24 mouse cellular contexts compared by ENCODE assay signal in the genomic region with DNA sequence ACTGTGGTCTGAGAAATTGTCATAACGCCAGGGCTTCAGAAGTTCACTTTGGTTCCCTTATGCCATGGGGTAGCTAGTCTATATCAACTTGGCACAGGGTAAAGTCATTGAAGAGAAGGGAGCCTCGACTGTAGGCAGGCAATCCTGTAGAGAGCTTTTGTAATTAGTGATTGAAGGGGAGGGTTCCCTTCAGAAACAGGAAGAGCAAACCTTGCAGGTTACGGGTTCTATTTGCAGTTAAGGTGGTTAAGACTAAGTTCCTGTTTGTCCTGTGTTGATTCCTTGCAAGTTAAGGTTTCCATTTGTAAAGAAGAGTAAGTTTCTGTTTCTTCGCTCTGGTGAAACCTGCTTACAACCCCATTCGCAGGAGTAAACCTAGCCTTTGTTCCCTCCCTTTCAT. TPM values are rescaled to one million over a fixed set of nuclear protein-coding genes. Genes with fewer than 3 reads are reported as not detected.
DNase-seq lines count a peak whose midpoint lies in the region; ATAC-seq and TF ChIP-seq lines count a peak whose summit lies in the region.
"Had no signal": no experiment of that assay in that cellular context is flagged by ENCODE, and none has a peak within 500 bp of the region (broad histone marks: within the 10 kb centered on the region; RNA-seq: fewer than 3 reads in every experiment).

No protein-coding gene starts in this region.

- TF ChIP-seq CTCF in MEL (IDR thresholded peaks at IDR 0.05 in 2 of 3, conservative IDR thresholded peaks at IDR 0.05 in 1 of 3; ENCODE audit: control insufficient read depth in 1 of 3, insufficient read depth in 1 of 3, low read depth in 2 of 3, low read length in 3 of 3, poor library complexity in 1 of 3, severe bottlenecking in 1 of 3), result no peak

- H3K36me3 ChIP-seq in MEL (ENCODE audit: control insufficient read depth in 1 of 2, insufficient read depth in 2 of 2, low read length in 2 of 2), result peaks cover 0 to 20% of the 10 kb centered on the region in 2 experiments; a peak in 2 of 4 replicates
- H3K36me3 ChIP-seq in liver, embryonic 11.5 days (ENCODE audit: control insufficient read depth, insufficient read depth, low read length), result no peaks in the 10 kb centered on the region
- H3K36me3 ChIP-seq: G1E; heart, embryonic 12.5 days; hindbrain, embryonic 15.5 days; midbrain, embryonic 13.5 days had no signal

- TF ChIP-seq EP300 in MEL (IDR thresholded peaks at IDR 0.05; ENCODE audit: low read depth in 1 of 2, low read length in 2 of 2), result peak; percentile 18 to 31; a peak in 2 of 4 replicates

- no peaks in the 10 kb centered on the region for H3K9me3 ChIP-seq in MEL (replicated peaks; ENCODE audit: insufficient read depth, low read length)
- no peaks in the 10 kb centered on the region for H3K9me3 ChIP-seq in liver, embryonic 11.5 days (ENCODE audit: control insufficient read depth, low read length)
- H3K9me3 ChIP-seq: G1E; heart, embryonic 12.5 days; hindbrain, embryonic 15.5 days; midbrain, embryonic 13.5 days had no signal

- H3K4me3 ChIP-seq in MEL (ENCODE audit: control insufficient read depth in 1 of 2, insufficient read depth in 1 of 2, low read depth in 2 of 2, low read length in 2 of 2), result peak overlapping the region in 1 of 2 experiments; percentile 11; a peak in 1 of 4 replicates
- no peak overlapping the region for H3K4me3 ChIP-seq in liver, embryonic 11.5 days (ENCODE audit: low read depth, low read length)
- H3K4me3 ChIP-seq: erythroblast, embryonic 14.5 days; heart, embryonic 12.5 days; hindbrain, embryonic 15.5 days; midbrain, embryonic 13.5 days had no signal

- TF ChIP-seq RAD21 in MEL (IDR thresholded peaks at IDR 0.05; ENCODE audit: low read depth, low read length), result no peak

- no peak for ATAC-seq in liver, embryonic 11.5 days (replicated peaks; ENCODE audit: low FRiP score)
- peak; percentile 59 for ATAC-seq in megakaryocyte progenitor cell, adult 5-6 weeks (replicated peaks; ENCODE audit: poor library complexity)
- ATAC-seq: forebrain, embryonic 14.5 days; midbrain, embryonic 13.5 days had no signal

- no peaks in the 10 kb centered on the region for H3K27me3 ChIP-seq in MEL (ENCODE audit: control insufficient read depth in 1 of 2, insufficient read depth in 2 of 2, low read length in 2 of 2)
- H3K27me3 ChIP-seq in liver, embryonic 11.5 days (replicated peaks; ENCODE audit: control insufficient read depth, insufficient read depth, low read length), result no peaks in the 10 kb centered on the region
- H3K27me3 ChIP-seq: hindbrain, embryonic 15.5 days had no signal

- no peak overlapping the region for H3K4me2 ChIP-seq in liver, embryonic 11.5 days
- H3K4me2 ChIP-seq: heart, embryonic 12.5 days; hindbrain, embryonic 15.5 days; midbrain, embryonic 13.5 days had no signal

- no peak overlapping the region for H3K9ac ChIP-seq in MEL (ENCODE audit: control insufficient read depth, low read depth, low read length, poor library complexity, severe bottlenecking)
- peak overlapping the region; percentile 4; the same call in 1 of the 2 replicates for H3K9ac ChIP-seq in liver, embryonic 11.5 days (ENCODE audit: low read depth, low read length)
- H3K9ac ChIP-seq: heart, embryonic 12.5 days; hindbrain, embryonic 15.5 days; midbrain, embryonic 13.5 days had no signal

- 0 out of 2 replicates have a peak overlapping the region, but pooled peaks have one; percentile 20 for H3K27ac ChIP-seq in MEL (ENCODE audit: control insufficient read depth, low read depth, low read length)
- H3K27ac ChIP-seq in liver, embryonic 11.5 days (ENCODE audit: low read depth, low read length), result no peak overlapping the region
- H3K27ac ChIP-seq: hindbrain, embryonic 15.5 days; midbrain, embryonic 13.5 days had no signal

- H3K4me1 ChIP-seq in MEL (ENCODE audit: control insufficient read depth in 1 of 2, insufficient read depth in 2 of 2, low read length in 2 of 2), result peaks cover 11 to 24% of the 10 kb centered on the region in 2 experiments
- H3K4me1 ChIP-seq in liver, embryonic 11.5 days (replicated peaks; ENCODE audit: control insufficient read depth, insufficient read depth, low read length), result peaks cover 5% of the 10 kb centered on the region; the same call in 1 of the 2 replicates
- H3K4me1 ChIP-seq: hindbrain, embryonic 15.5 days; midbrain, embryonic 13.5 days had no signal

- H3K79me2 ChIP-seq in MEL (ENCODE audit: control insufficient read depth, insufficient read depth, low read length, poor library complexity), result no peaks in the 10 kb centered on the region

- WGBS in liver, embryonic 11.5 days, result 62% methylated on average over 5 of the region's 5 CpGs

- DNase-seq in 416B (ENCODE audit: low read depth), result peak; percentile 35
- peak; percentile 62 for DNase-seq in MEL (ENCODE audit: low read depth, low spot score)
- no peak for DNase-seq in liver, embryonic 11.5 days (ENCODE audit: low spot score)
- no peak for DNase-seq in thymus, adult 18-20 months
- DNase-seq in layer of hippocampus, adult 9-10 months (ENCODE audit: low spot score), result no peak
- no peak for DNase-seq in adrenal gland, postnatal 14 days
- DNase-seq in lung, postnatal 25 days (ENCODE audit: low spot score), result no peak
- DNase-seq: adrenal gland, adult 2 months; cerebellum, adult 11-12 months; gastrocnemius, postnatal 36 days; kidney, adult 18-20 months; kidney, postnatal 4 days; layer of hippocampus, postnatal 36 days; left cerebral cortex, postnatal 4 days; lung, adult 18-20 months; lung, postnatal 4 days; right cerebral cortex, postnatal 25 days had no signal

- TF ChIP-seq POLR2A in MEL (IDR thresholded peaks at IDR 0.05; ENCODE audit: control insufficient read depth in 1 of 2, insufficient read depth in 1 of 2, low read depth in 1 of 2, low read length in 2 of 2, poor library complexity in 1 of 2), result no peak

TF ChIP-seq in MEL, 35 proteins besides CTCF, POLR2A, EP300 and RAD21 (continues in another document):
- TF ChIP-seq GABPA (IDR thresholded peaks at IDR 0.05; ENCODE audit: low read depth, low read length) (no peak), JUND (IDR thresholded peaks at IDR 0.05; ENCODE audit: low read depth, low read length) (no peak), CHD2 (IDR thresholded peaks at IDR 0.05; ENCODE audit: low read length) (no peak), HCFC1 (IDR thresholded peaks at IDR 0.05; ENCODE audit: low read depth, low read length) (no peak), ETS1 (IDR thresholded peaks at IDR 0.05; ENCODE audit: low read depth, low read length) (0 out of 2 replicates have a peak, but pooled peaks have one; percentile 34), USF2 (IDR thresholded peaks at IDR 0.05; ENCODE audit: borderline replicate concordance in 1 of 2, insufficient read depth in 1 of 2, low read depth in 1 of 2, low read length in 2 of 2) (no peak), ZNF384 (IDR thresholded peaks at IDR 0.05; ENCODE audit: low read depth, low read length) (no peak), ZKSCAN1 (IDR thresholded peaks at IDR 0.05; ENCODE audit: low read depth, low read length) (no peak), ELF1 (IDR thresholded peaks at IDR 0.05; ENCODE audit: low read depth, low read length) (peak; percentile 54), POLR2AphosphoS5 (IDR thresholded peaks at IDR 0.05; ENCODE audit: borderline replicate concordance, low read depth, low read length) (no peak), UBTF (IDR thresholded peaks at IDR 0.05; ENCODE audit: borderline replicate concordance, insufficient read depth, low read depth, low read length) (no peak)

RNA-seq across cellular contexts. Expression of gene Taldo1, which starts 22.1 kb away (rescaled TPM):
- total RNA-seq in MEL (2012; rRNA removed), result 415 and 498 TPM in 2 replicates
- polyA plus RNA-seq in MEL (2012; ENCODE audit: insufficient read depth in 1 of 2, insufficient read length in 2 of 2, low read depth in 1 of 2, low replicate concordance in 2 of 2, missing spikeins in 1 of 2), result 100 to 1,000 TPM in 1 of 2 experiments, not detected in 1; 298 TPM
- 442 and 472 TPM in 2 replicates for polyA plus RNA-seq in liver, embryonic 11.5 days (2014; fragmentation: Nextera tagmentation; extraction: Ambion mirVana)
- total RNA-seq in megakaryocyte progenitor cell, adult 5-6 weeks (2015), result 103 and 117 TPM in 2 replicates
- 508 and 513 TPM in 2 replicates for total RNA-seq in megakaryocyte progenitor cell, adult 5-6 weeks (2017)
- 479 and 481 TPM in 2 replicates for total RNA-seq in adrenal gland, postnatal 14 days (2021)

RNA-seq across cellular contexts. Expression of gene Eps8l2, which starts 31.2 kb away (rescaled TPM):
- total RNA-seq in MEL (2012; rRNA removed), result 0.46 TPM in 1 of 2 replicates, not detected in the other
- polyA plus RNA-seq in MEL (2012; ENCODE audit: insufficient read depth in 1 of 2, insufficient read length in 2 of 2, low read depth in 1 of 2, low replicate concordance in 2 of 2, missing spikeins in 1 of 2), result under 1 TPM in 1 of 2 experiments, not detected in 1; 0.10 TPM
- 5.4 and 7.7 TPM in 2 replicates for polyA plus RNA-seq in liver, embryonic 11.5 days (2014; fragmentation: Nextera tagmentation; extraction: Ambion mirVana)
- 0.67 TPM in 1 of 2 replicates, not detected in the other for total RNA-seq in megakaryocyte progenitor cell, adult 5-6 weeks (2015)
- not detected in 2 replicates for total RNA-seq in megakaryocyte progenitor cell, adult 5-6 weeks (2017)
- total RNA-seq in adrenal gland, postnatal 14 days (2021), result 5.1 and 5.5 TPM in 2 replicates
- polyA plus RNA-seq: G1E had no signal

RNA-seq across cellular contexts. Expression of gene Tmem80, which starts 42.4 kb away (rescaled TPM):
- total RNA-seq in MEL (2012; rRNA removed), result 12.2 and 12.3 TPM in 2 replicates
- 10 to 100 TPM in 1 of 2 experiments, not detected in 1; 27.7 TPM for polyA plus RNA-seq in MEL (2012; ENCODE audit: insufficient read depth in 1 of 2, insufficient read length in 2 of 2, low read depth in 1 of 2, low replicate concordance in 2 of 2, missing spikeins in 1 of 2)
- polyA plus RNA-seq in liver, embryonic 11.5 days (2014; fragmentation: Nextera tagmentation; extraction: Ambion mirVana), result 22.2 and 27.4 TPM in 2 replicates
- total RNA-seq in megakaryocyte progenitor cell, adult 5-6 weeks (2015), result 11.1 and 11.7 TPM in 2 replicates
- 9.1 and 9.2 TPM in 2 replicates for total RNA-seq in megakaryocyte progenitor cell, adult 5-6 weeks (2017)
- 22.9 and 25.6 TPM in 2 replicates for total RNA-seq in adrenal gland, postnatal 14 days (2021)

RNA-seq across cellular contexts. Expression of gene Deaf1, which starts 42.4 kb away (rescaled TPM):
- total RNA-seq in MEL (2012; rRNA removed), result 9.8 and 13.2 TPM in 2 replicates
- polyA plus RNA-seq in MEL (2012; ENCODE audit: insufficient read depth in 1 of 2, insufficient read length in 2 of 2, low read depth in 1 of 2, low replicate concordance in 2 of 2, missing spikeins in 1 of 2), result 10 to 100 TPM in 1 of 2 experiments, not detected in 1; 91.1 TPM
- polyA plus RNA-seq in liver, embryonic 11.5 days (2014; fragmentation: Nextera tagmentation; extraction: Ambion mirVana), result 48.6 and 54.0 TPM in 2 replicates
- total RNA-seq in megakaryocyte progenitor cell, adult 5-6 weeks (2015), result 33.6 and 33.7 TPM in 2 replicates
- total RNA-seq in megakaryocyte progenitor cell, adult 5-6 weeks (2017), result 19.8 and 23.0 TPM in 2 replicates
- 32.5 and 41.2 TPM in 2 replicates for total RNA-seq in adrenal gland, postnatal 14 days (2021)

RNA-seq across cellular contexts. Expression of gene Gatd1, which starts 44.0 kb away (rescaled TPM):
- 21.0 and 21.6 TPM in 2 replicates for total RNA-seq in MEL (2012; rRNA removed)
- 10 to 100 TPM in 1 of 2 experiments, not detected in 1; 35.9 TPM for polyA plus RNA-seq in MEL (2012; ENCODE audit: insufficient read depth in 1 of 2, insufficient read length in 2 of 2, low read depth in 1 of 2, low replicate concordance in 2 of 2, missing spikeins in 1 of 2)
- polyA plus RNA-seq in liver, embryonic 11.5 days (2014; fragmentation: Nextera tagmentation; extraction: Ambion mirVana), result 35.0 and 41.6 TPM in 2 replicates
- 21.9 and 25.9 TPM in 2 replicates for total RNA-seq in megakaryocyte progenitor cell, adult 5-6 weeks (2015)
- 13.5 and 16.3 TPM in 2 replicates for total RNA-seq in megakaryocyte progenitor cell, adult 5-6 weeks (2017)
- total RNA-seq in adrenal gland, postnatal 14 days (2021), result 22.5 and 36.2 TPM in 2 replicates

Comparison
In these comparisons a context has a peak if more than half of its experiments do, and no peak if none do; other contexts are left out.
1. DNase-seq: peak in 416B (single experiment) and MEL (single experiment); none in liver, embryonic 11.5 days (single experiment), thymus, adult 18-20 months (0 of 2), layer of hippocampus, adult 9-10 months (single experiment), adrenal gland, postnatal 14 days (single experiment) and lung, postnatal 25 days (single experiment).